Mouse (Mus musculus) C2C12 (cell line): ENCODE measurements around the gene Olfr1183. TPM values are rescaled to one million over a fixed set of nuclear protein-coding genes. Genes with fewer than 3 reads are reported as not detected.

Experiments used
- H3K27me3 ChIP-seq: one replicate; pipeline ENCODE4 v1.6.1; 2011; ENCODE audit not compliant: control insufficient read depth, insufficient read depth, insufficient read length
- H3K36me3 ChIP-seq: one replicate; pipeline ENCODE4 v1.6.1; 2011; ENCODE audit not compliant: control insufficient read depth, insufficient read depth
- H3K4me3 ChIP-seq: one replicate; pipeline ENCODE4 v1.5.1; 2011; ENCODE audit warnings: mild to moderate bottlenecking, control low read depth; ENCODE audit not compliant: poor library complexity, insufficient read depth, severe bottlenecking
- H3K79me2 ChIP-seq: one replicate; pipeline ENCODE4 v1.6.1; 2011; ENCODE audit not compliant: control insufficient read depth, insufficient read depth
- H3K79me3 ChIP-seq: one replicate; pipeline ENCODE4 v1.6.1; 2011; ENCODE audit warnings: low read depth, control low read depth
- H3ac ChIP-seq: one replicate; pipeline ENCODE3; 2011; ENCODE audit warnings: low read depth; ENCODE audit not compliant: control insufficient read depth, insufficient read length
- CTCF ChIP-seq: IDR thresholded peaks from one replicate; pipeline ENCODE4 v1.5.1; 2011; ENCODE audit not compliant: control insufficient read depth, insufficient read depth, insufficient read length
- MAX ChIP-seq: IDR thresholded peaks from one replicate; pipeline ENCODE4 v1.6.1; 2011; ENCODE audit warnings: mild to moderate bottlenecking, control low read depth
- polyA plus RNA-seq: library from polyadenylated mRNA; unstranded; fragments of >200 nt; fragmentation: generic; extraction: Trizol; gene quantifications from one replicate; pipeline ENCODE4 v1.2.1, GENCODE M21; 2012; ENCODE audit warnings: missing spikeins

Olfr1183 gene
- polyA plus RNA-seq, 1 experiment: not detected

GRCm38 (mm10) chr2:88518251-88518650, 63.6 kb downstream of the Olfr1183 start, which contains the start of gene Olfr1186:
Olfr1186 (plus strand) TSS chr2:88518551.
- no peaks in the 10 kb centered on the region for H3K79me3 ChIP-seq
- no peak within 1 kb of the TSS for H3ac ChIP-seq
- no peaks in the 10 kb centered on the region for H3K79me2 ChIP-seq
- TF ChIP-seq MAX (no peak), CTCF (no peak)
- H3K27me3 ChIP-seq: no peaks in the 10 kb centered on the region
- H3K36me3 ChIP-seq: no peaks in the 10 kb centered on the region
- no peak within 1 kb of the TSS for H3K4me3 ChIP-seq

Other genes starting within 250 kb of the Olfr1183 start
- not detected for gene Olfr1170, start 226.5 kb upstream of the Olfr1183 start, polyA plus RNA-seq
- not detected for gene Olfr1173, start 175.0 kb upstream of the Olfr1183 start, polyA plus RNA-seq
- not detected for gene Olfr1174-ps, start 139.7 kb upstream of the Olfr1183 start, polyA plus RNA-seq
- gene Olfr1175-ps, start 127.7 kb upstream of the Olfr1183 start, polyA plus RNA-seq: not detected
- not detected for gene Olfr1176, start 118.1 kb upstream of the Olfr1183 start, polyA plus RNA-seq
- gene Olfr1177-ps, start 108.4 kb upstream of the Olfr1183 start, polyA plus RNA-seq: not detected
- gene Olfr1178, start 67.8 kb upstream of the Olfr1183 start, polyA plus RNA-seq: not detected
- not detected for gene Olfr1179, start 48.4 kb upstream of the Olfr1183 start, polyA plus RNA-seq
- gene Olfr1180, start 35.7 kb upstream of the Olfr1183 start, polyA plus RNA-seq: not detected
- gene Olfr1181, start 28.7 kb upstream of the Olfr1183 start, polyA plus RNA-seq: not detected
- gene Gm13757, start 5.7 kb upstream of the Olfr1183 start, polyA plus RNA-seq: not detected
- not detected for gene Olfr1184, start 28.7 kb downstream of the Olfr1183 start, polyA plus RNA-seq
- gene Olfr1185-ps1, start 38.5 kb downstream of the Olfr1183 start, polyA plus RNA-seq: not detected
- gene Olfr1186, start 63.7 kb downstream of the Olfr1183 start, polyA plus RNA-seq: not detected
- not detected for gene Olfr1188, start 102.1 kb downstream of the Olfr1183 start, polyA plus RNA-seq
- not detected for gene Olfr1189, start 131.6 kb downstream of the Olfr1183 start, polyA plus RNA-seq
- gene Olfr1191-ps1, start 185.7 kb downstream of the Olfr1183 start, polyA plus RNA-seq: not detected
- not detected for gene Olfr1192-ps1, start 193.6 kb downstream of the Olfr1183 start, polyA plus RNA-seq
- not detected for gene Olfr1193, start 220.8 kb downstream of the Olfr1183 start, polyA plus RNA-seq
- not detected for gene Olfr1195, start 234.3 kb downstream of the Olfr1183 start, polyA plus RNA-seq
- gene Olfr1196, start 249.7 kb downstream of the Olfr1183 start, polyA plus RNA-seq: not detected